Mouse (Mus musculus): ENCODE data around the gene Rtl3. TPM values are rescaled to one million over a fixed set of nuclear protein-coding genes. Genes with fewer than 3 reads are reported as not detected.

The Rtl3 gene
- total RNA-seq (2022), result under 1 TPM; 0.46 to 0.56 (median 0.48) TPM

GRCm38 (mm10) chrX:106840409-106840808, at the start of gene Rtl3:
Gene Rtl3, minus strand, starts transcription at chrX:106840644.
- no peak for DNase-seq (ENCODE audit: low spot score in 2 of 2)

GRCm38 (mm10) chrX:106872315-106872714, 31.9 kb upstream of the Rtl3 start:
- no peak for DNase-seq (ENCODE audit: low spot score in 2 of 2)

GRCm38 (mm10) chrX:106871894-106872293, 31.4 kb upstream of the Rtl3 start:
- no peak for DNase-seq (ENCODE audit: low spot score in 2 of 2)

GRCm38 (mm10) chrX:106871426-106871825, 31.0 kb upstream of the Rtl3 start:
- no peak for DNase-seq (ENCODE audit: low spot score in 2 of 2)

- no peak for DNase-seq (ENCODE audit: low spot score in 2 of 2)
These were observed 13.3 kb upstream of the Rtl3 start for GRCm38 (mm10) chrX:106853523-106854300.

- DNase-seq (ENCODE audit: low spot score in 2 of 2), result no peak
These were observed 853 bp downstream of the Rtl3 start for GRCm38 (mm10) chrX:106839591-106839990.

GRCm38 (mm10) chrX:106830494-106830893, 9.9 kb downstream of the Rtl3 start:
- DNase-seq (ENCODE audit: low spot score in 2 of 2), result no peak

- no peak for DNase-seq (ENCODE audit: low spot score in 2 of 2)
These were observed 30.8 kb downstream of the Rtl3 start for GRCm38 (mm10) chrX:106809560-106810226.

GRCm38 (mm10) chrX:106804387-106804786, 36.1 kb downstream of the Rtl3 start:
- no peak for DNase-seq (ENCODE audit: low spot score in 2 of 2)

GRCm38 (mm10) chrX:106794686-106795085, 45.8 kb downstream of the Rtl3 start:
- DNase-seq (ENCODE audit: low spot score in 2 of 2), result no peak

Other genes with a start within 250 kb of the Rtl3 start
- gene Cysltr1, start 237.0 kb downstream of the Rtl3 start, total RNA-seq (2022), result under 1 TPM; 0.05 to 0.78 (median 0.54) TPM
- under 1 TPM; 0.19 to 0.73 (median 0.48) TPM for gene Lpar4, start 80.0 kb upstream of the Rtl3 start, total RNA-seq (2022)
- gene P2ry10, start 247.8 kb upstream of the Rtl3 start, total RNA-seq (2022), result not detected